Mouse (Mus musculus) embryo, embryonic 10.5 days (tissue): ENCODE measurements around the gene Olfr605.
"Not testable (repeated sequence)": the region's sequence is repeated elsewhere in the genome, so short reads cannot be mapped to it uniquely, and the experiment has no call there.

Experiments used
- DNase-seq: peaks from one replicate; pipeline ENCODE4 v3.0.0-alpha.2; 2015; ENCODE audit warnings: low spot score

The Olfr605 gene

DNA sequence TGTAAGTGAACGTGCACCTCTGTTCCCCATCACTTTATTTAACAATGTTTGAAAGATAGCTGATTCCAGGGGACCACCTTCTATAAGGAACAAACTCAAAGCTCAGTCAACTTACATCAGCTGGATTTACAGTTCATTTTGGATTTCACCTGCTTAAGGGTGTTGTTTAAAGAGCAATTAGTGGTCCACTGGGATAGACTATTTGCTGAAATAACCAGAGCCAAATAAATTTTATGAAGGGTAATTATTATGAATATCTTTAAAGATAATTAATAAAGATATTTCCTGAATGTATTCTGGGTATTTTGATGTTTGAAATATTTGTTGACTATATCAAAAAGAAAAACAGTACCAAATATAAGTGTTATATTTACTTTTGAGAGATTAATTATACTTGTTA, at the start of gene Olfr605:
Gene Olfr605 (minus strand): TSS at position 101 of the 400 bp plus-strand sequence.
- no peak for DNase-seq

DNA sequence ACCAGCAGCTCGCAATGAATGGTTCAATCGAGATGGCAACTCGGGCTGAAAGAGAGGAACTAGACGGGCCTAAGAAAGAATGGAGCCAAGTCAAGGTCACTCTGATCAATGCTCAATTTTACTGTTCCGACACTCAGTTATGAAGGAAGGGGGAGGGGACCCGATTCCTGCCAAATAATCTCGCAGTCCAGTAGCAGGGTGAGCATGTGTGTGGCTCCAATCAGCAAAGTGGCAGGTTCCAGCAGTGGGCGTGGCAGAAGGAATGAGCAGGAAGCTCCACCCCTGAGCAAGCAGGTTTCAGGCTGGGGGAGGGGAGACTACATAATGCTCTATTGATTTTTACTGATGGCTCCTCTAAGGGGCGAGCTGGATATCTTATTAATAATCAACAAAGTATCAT, 31.9 kb upstream of the Olfr605 start:
- not testable (repeated sequence) for DNase-seq

DNA sequence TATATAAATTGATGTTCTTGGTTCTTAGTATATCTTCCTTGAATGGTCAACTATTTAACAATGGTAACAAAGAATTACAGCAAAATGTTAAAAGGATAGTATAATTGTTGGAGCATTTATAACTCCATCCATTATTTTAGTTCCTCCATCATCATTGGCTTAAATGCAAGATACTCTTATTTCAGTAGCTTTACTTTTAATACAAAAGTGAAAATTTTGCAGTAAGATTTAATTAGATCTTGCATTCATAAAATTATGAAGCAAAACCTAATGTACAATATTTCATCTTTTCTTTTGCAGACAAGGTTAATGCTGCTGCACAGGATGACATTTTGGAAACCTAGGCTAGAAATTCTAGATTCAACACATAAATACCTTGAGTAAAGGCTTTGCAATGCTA, 24.3 kb upstream of the Olfr605 start, which contains the start of gene Olfr608:
Gene Olfr608 (plus strand): TSS at position 301 of the 400 bp plus-strand sequence.
- DNase-seq, result no peak

DNA sequence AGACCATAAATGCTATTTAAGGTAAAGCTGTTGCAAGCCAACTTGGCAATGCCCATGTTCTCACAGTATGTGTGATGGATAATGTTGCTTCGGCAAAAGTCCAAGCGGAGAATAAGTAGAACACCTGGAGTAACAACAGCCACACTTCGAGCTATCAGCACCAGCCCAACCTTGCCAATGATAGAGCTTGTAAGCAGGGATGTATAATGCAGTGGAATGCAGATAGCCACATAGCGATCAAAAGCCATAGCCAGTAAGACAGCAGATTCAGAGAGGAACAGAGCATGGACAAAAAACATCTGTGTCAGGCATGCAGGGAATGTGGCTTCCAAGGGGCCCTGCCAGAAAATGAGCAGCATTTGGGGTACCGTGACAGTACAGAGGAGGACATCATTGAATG, 15.4 kb upstream of the Olfr605 start:
- no peak for DNase-seq

DNA sequence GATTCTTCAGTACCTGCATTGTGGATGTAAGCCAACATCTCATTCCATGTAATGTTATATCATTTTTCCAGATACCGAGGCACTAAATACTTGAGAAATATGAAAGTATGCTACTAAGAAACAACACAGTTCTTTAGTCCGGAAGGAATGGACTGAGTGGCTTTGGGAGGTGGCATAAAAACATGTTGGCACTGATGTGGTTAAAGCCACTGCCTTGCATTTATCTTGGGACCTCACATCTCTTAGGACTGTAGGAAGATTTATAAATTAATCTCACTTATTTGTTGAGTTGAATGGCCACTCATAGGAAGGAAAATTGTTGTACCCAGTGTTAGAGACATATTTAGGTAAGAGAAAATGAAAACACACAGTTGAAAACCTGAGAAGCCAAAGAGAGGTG, 3.5 kb upstream of the Olfr605 start, which contains the start of gene Olfr606:
Gene Olfr606 (plus strand): TSS at position 301 of the 400 bp plus-strand sequence.
- no peak for DNase-seq

DNA sequence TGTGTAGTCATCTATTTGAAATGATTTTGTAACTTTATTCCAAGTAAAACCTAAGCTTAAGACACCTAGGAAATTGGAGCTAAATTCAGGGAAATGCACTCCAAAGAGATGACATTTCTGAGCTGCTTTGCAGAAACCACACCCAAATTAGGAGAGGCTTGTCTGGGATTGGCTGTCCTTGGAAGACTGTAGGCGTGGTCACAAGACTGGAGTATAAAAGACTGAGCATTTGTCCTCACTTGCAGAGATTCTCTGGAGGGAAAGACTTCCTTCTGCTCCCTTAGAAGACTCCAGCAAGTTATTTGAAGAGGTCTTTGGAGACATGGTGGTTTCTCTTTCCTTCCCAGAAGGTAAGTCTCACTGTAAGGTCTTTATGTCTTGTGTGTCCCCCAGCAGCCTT, 30.5 kb downstream of the Olfr605 start, which contains the start of gene Usp17lc:
Gene Usp17lc (plus strand): TSS at position 301 of the 400 bp plus-strand sequence.
- DNase-seq, result not testable (repeated sequence)

DNA sequence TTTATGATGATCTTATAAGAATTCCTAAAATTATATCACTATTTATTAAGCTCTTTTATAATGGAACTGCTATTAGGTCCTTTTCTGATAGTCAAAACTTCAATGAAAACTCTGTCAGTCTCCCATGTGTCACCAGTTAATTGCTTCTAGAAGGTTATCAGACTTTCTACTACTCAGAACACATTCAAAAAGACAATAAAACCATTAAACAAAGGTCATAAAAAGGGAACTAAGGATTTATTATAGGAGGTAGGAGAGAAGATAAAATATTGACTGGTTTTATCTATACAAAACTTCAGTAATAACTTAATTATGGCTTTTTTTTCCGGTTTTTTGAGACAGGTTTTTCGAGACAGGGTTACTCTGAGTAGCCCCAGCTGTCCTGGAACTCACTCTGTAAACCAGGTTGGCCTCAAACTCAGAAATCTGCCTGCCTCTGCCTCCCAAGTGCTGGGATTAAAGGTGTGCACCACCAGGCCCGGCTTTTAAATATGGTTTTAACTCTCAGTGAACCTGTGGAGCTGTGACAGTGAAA, 38.7 kb downstream of the Olfr605 start:
- not testable (repeated sequence) for DNase-seq

DNA sequence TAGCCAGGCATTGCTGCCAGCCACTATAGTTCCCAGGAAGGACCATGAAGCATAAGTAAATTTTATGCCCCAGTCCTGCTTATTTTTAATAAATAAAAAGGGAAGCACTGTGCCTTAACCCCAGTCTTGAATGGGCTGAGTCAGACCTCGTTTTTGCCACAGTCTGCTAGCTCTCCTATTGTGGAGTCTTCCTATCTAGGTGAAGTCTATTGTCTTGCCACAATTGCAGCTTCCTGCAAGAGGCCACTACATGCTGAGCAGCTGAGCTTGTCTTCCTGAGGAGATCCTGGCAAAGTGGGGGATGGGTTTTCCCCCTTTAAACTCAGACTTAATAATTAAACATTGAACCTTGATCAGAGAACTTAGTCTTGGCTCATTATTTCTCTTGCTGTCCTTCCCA, 46.3 kb downstream of the Olfr605 start:
- no peak for DNase-seq

DNA sequence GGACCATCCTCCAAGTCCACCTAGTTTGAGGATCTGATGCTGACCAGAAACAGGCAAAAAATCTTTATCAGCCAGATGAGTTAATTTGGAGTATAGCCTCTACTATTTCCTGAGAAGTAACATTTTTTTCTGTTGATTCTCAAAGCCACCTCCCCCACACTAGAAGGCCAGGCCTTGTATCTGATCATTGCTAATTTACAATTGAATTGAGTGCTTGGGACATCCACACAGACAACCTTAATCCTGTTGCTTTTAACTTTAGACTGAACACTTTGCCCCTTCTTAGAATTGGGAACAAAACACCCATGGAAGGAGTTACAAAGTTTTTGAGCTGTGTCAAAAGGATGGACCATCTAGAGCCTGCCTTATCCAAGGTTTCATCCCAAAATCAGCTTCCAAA, 47.5 kb downstream of the Olfr605 start:
- no peak for DNase-seq
